Mouse (Mus musculus) forebrain, postnatal 0 days (tissue): ENCODE measurements around the gene 3110001I22Rik. TPM values are rescaled to one million over a fixed set of nuclear protein-coding genes. Genes with fewer than 3 reads are reported as not detected.

Source experiments
- ATAC-seq: fragments of 200-750 bp; cut with Nextera tagmentation; 2 replicates; pipeline ENCODE4 v1.8.0; 2017; ENCODE audit warnings: mild to moderate bottlenecking, moderate library complexity
- DNase-seq: peaks from one replicate; pipeline ENCODE4 v3.0.0-alpha.2; 2015
- H3K27ac ChIP-seq: fragments of 300-500 bp; sonication (generic); 2 replicates; pipeline ENCODE4 v1.5.1; 2014; ENCODE audit warnings: low read depth, mild to moderate bottlenecking, antibody characterized with exemption, low read length, moderate library complexity, mixed read lengths
- H3K27me3 ChIP-seq: fragments of 300-500 bp; sonication (generic); 2 replicates; pipeline ENCODE4 v1.6.1; 2014; ENCODE audit warnings: mild to moderate bottlenecking, low read length, mixed read lengths; ENCODE audit not compliant: insufficient read depth
- H3K36me3 ChIP-seq: fragments of 300-500 bp; sonication (generic); 2 replicates; pipeline ENCODE4 v1.6.1; 2014; ENCODE audit warnings: mild to moderate bottlenecking, moderate library complexity; ENCODE audit not compliant: insufficient read depth
- H3K4me1 ChIP-seq: fragments of 300-500 bp; sonication (generic); 2 replicates; pipeline ENCODE4 v1.6.1; 2014; ENCODE audit warnings: antibody characterized with exemption; ENCODE audit not compliant: insufficient read depth
- H3K4me2 ChIP-seq: fragments of 300-500 bp; sonication (generic); 2 replicates; pipeline ENCODE4 v1.6.1; 2014; ENCODE audit warnings: low read depth, mild to moderate bottlenecking, moderate library complexity
- H3K4me3 ChIP-seq: fragments of 300-500 bp; sonication (generic); 2 replicates; pipeline ENCODE4 v1.5.1; 2014; ENCODE audit warnings: low read depth, low read length, mixed read lengths
- H3K9ac ChIP-seq: fragments of 300-500 bp; sonication (generic); 2 replicates; pipeline ENCODE4 v1.6.1; 2014; ENCODE audit warnings: mild to moderate bottlenecking
- H3K9me3 ChIP-seq: fragments of 300-500 bp; sonication (generic); 2 replicates; pipeline ENCODE4 v1.6.1; 2016; ENCODE audit warnings: low read length
- CTCF ChIP-seq: sonication (generic); IDR thresholded peaks from 2 replicates; pipeline ENCODE4 v1.5.1; 2016; ENCODE audit warnings: antibody characterized with exemption, control low read depth, low read depth
- WGBS: fragments of 180-500 bp; shearing (Covaris S2); extraction: QIAGEN DNeasy Blood & Tissue Kit; methylation state at CpG from one replicate; pipeline ENCODE4 v1.1.7; 2014; 5-methylcytosine and 5-hydroxymethylcytosine counted together
- polyA plus RNA-seq: library from polyadenylated mRNA; unstranded; fragments of >200 nt; fragmentation: Nextera tagmentation; extraction: Ambion mirVana; gene quantifications from 2 replicates; pipeline ENCODE4 v1.2.1, GENCODE M21; 2015
- total RNA-seq: library from RNA; depleted of rRNA; stranded (reverse); fragments of >200 nt; gene quantifications from 2 replicates; pipeline ENCODE4 v1.2.3, GENCODE M21; 2014; rRNA removed

The 3110001I22Rik gene
- total and polyA plus RNA-seq, 2 experiments from 2014 or later: 3.6 to 5.6 TPM

- Histone ChIP-seq H3K9ac (no peak overlapping the region), H3K27me3 (no peaks in the 10 kb centered on the region), H3K27ac (no peak overlapping the region), H3K4me2 (no peak overlapping the region), H3K36me3 (no peaks in the 10 kb centered on the region), H3K9me3 (no peaks in the 10 kb centered on the region), H3K4me1 (no peaks in the 10 kb centered on the region), H3K4me3 (no peak overlapping the region)
- 82% methylated on average over 2 of the region's 2 CpGs for whole genome bisulfite sequencing
- TF ChIP-seq CTCF: no peak
- ATAC-seq (no peak), DNase-seq (no peak)
These were observed 45.3 kb downstream of the 3110001I22Rik start for GRCm38 (mm10) chr16:13716821-13717553.

GRCm38 (mm10) chr16:13722937-13723336, 51.2 kb downstream of the 3110001I22Rik start:
- Histone ChIP-seq H3K4me1 (no peaks in the 10 kb centered on the region), H3K27ac (no peak overlapping the region), H3K27me3 (no peaks in the 10 kb centered on the region), H3K4me3 (no peak overlapping the region), H3K36me3 (no peaks in the 10 kb centered on the region), H3K9ac (no peak overlapping the region), H3K4me2 (no peak overlapping the region), H3K9me3 (no peaks in the 10 kb centered on the region)
- DNase-seq (no peak), ATAC-seq (no peak)
- 29% methylated on average over 10 of the region's 10 CpGs for WGBS
- no peak for TF ChIP-seq CTCF

GRCm38 (mm10) chr16:13727811-13728335, 56.1 kb downstream of the 3110001I22Rik start:
- no peaks in the 10 kb centered on the region; the same call in 1 of the 2 replicates for H3K36me3 ChIP-seq
- H3K27ac ChIP-seq: no peak overlapping the region
- H3K27me3 ChIP-seq: no peaks in the 10 kb centered on the region
- no peak overlapping the region for H3K4me2 ChIP-seq
- no peak for ATAC-seq
- no peak overlapping the region for H3K9ac ChIP-seq
- H3K4me1 ChIP-seq: no peaks in the 10 kb centered on the region
- WGBS: 90% methylated on average over 5 of the region's 5 CpGs
- H3K9me3 ChIP-seq: no peaks in the 10 kb centered on the region
- no peak overlapping the region for H3K4me3 ChIP-seq
- no peak for TF ChIP-seq CTCF
- DNase-seq: no peak

Other genes with a start within 250 kb of the 3110001I22Rik start
- 17.2 and 20.9 TPM in 2 replicates for gene Parn, start 3.8 kb upstream of the 3110001I22Rik start, total RNA-seq
- 34.9 and 38.1 TPM in 2 replicates for gene Parn, start 3.8 kb upstream of the 3110001I22Rik start, polyA plus RNA-seq
- gene Bfar, start 71 bp upstream of the 3110001I22Rik start, total RNA-seq: 39.8 and 41.2 TPM in 2 replicates
- gene Bfar, start 71 bp upstream of the 3110001I22Rik start, polyA plus RNA-seq: 25.1 and 33.0 TPM in 2 replicates
- gene Pla2g10, start 59.1 kb downstream of the 3110001I22Rik start, total RNA-seq: not detected in 2 replicates
- gene Pla2g10, start 59.1 kb downstream of the 3110001I22Rik start, polyA plus RNA-seq: 0.15 and 0.16 TPM in 2 replicates
- gene Rrn3, start 108.8 kb downstream of the 3110001I22Rik start, total RNA-seq: 89.7 and 104 TPM in 2 replicates
- 70.0 and 80.7 TPM in 2 replicates for gene Rrn3, start 108.8 kb downstream of the 3110001I22Rik start, polyA plus RNA-seq
- gene Ntan1, start 146.9 kb downstream of the 3110001I22Rik start, total RNA-seq: 163 and 181 TPM in 2 replicates
- 231 and 254 TPM in 2 replicates for gene Ntan1, start 146.9 kb downstream of the 3110001I22Rik start, polyA plus RNA-seq
- gene Pdxdc1, start 231.2 kb downstream of the 3110001I22Rik start, total RNA-seq: 67.4 and 70.8 TPM in 2 replicates
- gene Pdxdc1, start 231.2 kb downstream of the 3110001I22Rik start, polyA plus RNA-seq: 54.4 and 60.2 TPM in 2 replicates
- gene Mpv17l, start 231.2 kb downstream of the 3110001I22Rik start, total RNA-seq: 43.7 and 44.3 TPM in 2 replicates
- 34.6 and 46.1 TPM in 2 replicates for gene Mpv17l, start 231.2 kb downstream of the 3110001I22Rik start, polyA plus RNA-seq